Mouse (Mus musculus) heart, adult 8-10 months (tissue): Measurements from ENCODE around the gene Sod2. TPM values are rescaled to one million over a fixed set of nuclear protein-coding genes. Genes with fewer than 3 reads are reported as not detected.
"Not testable (repeated sequence)": the region's sequence is repeated elsewhere in the genome, so short reads cannot be mapped to it uniquely, and the experiment has no call there.

Experiments
- DNase-seq: peaks from one replicate; pipeline ENCODE4 v3.0.0; 2022; ENCODE audit warnings: low spot score
- total RNA-seq, 4 experiments: library from RNA; stranded (reverse); gene quantifications; 2 replicates each; pipeline ENCODE4 v1.2.4; 2022

Sod2 gene
- total RNA-seq, 4 experiments from 2014 or later, result 1,030 to 1,116 (median 1,059) TPM

GRCm38 (mm10) chr17:13009887-13010286 lies 3.2 kb downstream of the Sod2 start:
- DNase-seq, result peak; percentile 68

GRCm38 (mm10) chr17:13013316-13013715 lies 6.7 kb downstream of the Sod2 start:
- DNase-seq, result no peak

GRCm38 (mm10) chr17:13036627-13037192 lies 30.1 kb downstream of the Sod2 start:
- DNase-seq, result not testable (repeated sequence)

- peak; percentile 47 for DNase-seq
Observed at GRCm38 (mm10) chr17:13043846-13044673, 37.4 kb downstream of the Sod2 start.

GRCm38 (mm10) chr17:13052124-13052813 lies 45.6 kb downstream of the Sod2 start, which contains the start of gene Gpr31b:
Gene Gpr31b (minus strand): TSS chr17:13052296.
- peak; percentile 48 for DNase-seq

- DNase-seq, result not testable (repeated sequence)
Observed at GRCm38 (mm10) chr17:13060804-13061203, 54.2 kb downstream of the Sod2 start, which contains the start of gene Tcp10b. Gene Tcp10b (plus strand): TSS chr17:13061104.

- not testable (repeated sequence) for DNase-seq
Observed at GRCm38 (mm10) chr17:13062882-13063281, 56.2 kb downstream of the Sod2 start.

GRCm38 (mm10) chr17:13067864-13068385 lies 61.3 kb downstream of the Sod2 start:
- DNase-seq, result not testable (repeated sequence)

- not testable (repeated sequence) for DNase-seq
Observed at GRCm38 (mm10) chr17:13069227-13069626, 62.6 kb downstream of the Sod2 start.

Other genes starting within 250 kb of the Sod2 start
- gene Igf2r, start 237.2 kb upstream of the Sod2 start, total RNA-seq, result 100 to 1,000 TPM; 103 to 124 (median 118) TPM
- gene Mas1, start 138.7 kb upstream of the Sod2 start, total RNA-seq, result 1 to 10 TPM in 2 of 4 experiments, under 1 TPM in 2; 0.31 to 1.3 (median 0.96) TPM
- 1 to 10 TPM; 5.0 to 7.4 (median 6.5) TPM for gene Mrgprh, start 130.8 kb upstream of the Sod2 start, total RNA-seq
- under 1 TPM; 0.30 to 0.94 (median 0.54) TPM for gene Pnldc1, start 96.6 kb upstream of the Sod2 start, total RNA-seq
- gene Tcp1, start 91.1 kb upstream of the Sod2 start, total RNA-seq, result 100 to 1,000 TPM; 173 to 191 (median 185) TPM
- gene Mrpl18, start 90.5 kb upstream of the Sod2 start, total RNA-seq, result 100 to 1,000 TPM; 161 to 175 (median 169) TPM
- gene Acat3, start 66.2 kb upstream of the Sod2 start, total RNA-seq, result under 1 TPM in 1 of 4 experiments, not detected in 3; 0.12 TPM
- 1 to 10 TPM; 4.2 to 7.1 (median 6.1) TPM for gene Acat2, start 46.1 kb upstream of the Sod2 start, total RNA-seq
- 10 to 100 TPM; 31.7 to 33.9 (median 32.4) TPM for gene Wtap, start 12.7 kb upstream of the Sod2 start, total RNA-seq
- gene Gpr31b, start 45.5 kb downstream of the Sod2 start, total RNA-seq, result not detected
- gene Tcp10b, start 54.3 kb downstream of the Sod2 start, total RNA-seq, result under 1 TPM in 2 of 4 experiments, not detected in 2; 0.11 to 0.34 TPM
- gene Unc93a, start 125.0 kb downstream of the Sod2 start, total RNA-seq, result not detected
- gene Smok2a, start 214.3 kb downstream of the Sod2 start, total RNA-seq, result not detected
- gene Smok2b, start 223.4 kb downstream of the Sod2 start, total RNA-seq, result not detected